Mouse (Mus musculus) liver, embryonic 16.5 days (tissue): ENCODE results near the gene Cldn10. TPM values are rescaled to one million over a fixed set of nuclear protein-coding genes. Genes with fewer than 3 reads are reported as not detected.
"Not testable (repeated sequence)": the region's sequence is repeated elsewhere in the genome, so short reads cannot be mapped to it uniquely, and the experiment has no call there.

Source experiments
- ATAC-seq: fragments of 200-750 bp; cut with Nextera tagmentation; 2 replicates; pipeline ENCODE4 v1.8.0; 2017; ENCODE audit warnings: low read depth, mild to moderate bottlenecking, moderate number of reproducible peaks, moderate library complexity
- H3K27ac ChIP-seq: fragments of 300-500 bp; sonication (generic); 2 replicates; pipeline ENCODE4 v1.5.1; 2014; ENCODE audit warnings: mild to moderate bottlenecking, low read length
- H3K27me3 ChIP-seq: fragments of 300-500 bp; sonication (generic); 2 replicates; pipeline ENCODE4 v1.6.1; 2014; ENCODE audit warnings: low read depth, low read length, mixed read lengths; ENCODE audit not compliant: control insufficient read depth, insufficient read depth
- H3K36me3 ChIP-seq: fragments of 300-500 bp; sonication (generic); 2 replicates; pipeline ENCODE4 v1.6.1; 2014; ENCODE audit warnings: mild to moderate bottlenecking; ENCODE audit not compliant: control insufficient read depth, insufficient read depth
- H3K4me1 ChIP-seq: fragments of 300-500 bp; sonication (generic); 2 replicates; pipeline ENCODE4 v1.6.1; 2014; ENCODE audit warnings: low read depth, low read length, mixed read lengths; ENCODE audit not compliant: control insufficient read depth
- H3K4me2 ChIP-seq: fragments of 300-500 bp; sonication (generic); 2 replicates; pipeline ENCODE4 v1.6.1; 2014; ENCODE audit warnings: low read depth, low read length, mixed read lengths
- H3K4me3 ChIP-seq: fragments of 300-500 bp; sonication (generic); 2 replicates; pipeline ENCODE4 v1.5.1; 2014; ENCODE audit warnings: low read depth, mild to moderate bottlenecking, low read length
- H3K9ac ChIP-seq: fragments of 300-500 bp; sonication (generic); 2 replicates; pipeline ENCODE4 v1.6.1; 2014; ENCODE audit warnings: low read depth, low read length
- H3K9me3 ChIP-seq: fragments of 300-500 bp; sonication (generic); replicated peaks from 2 replicates; pipeline ENCODE4 v1.6.1; 2016; ENCODE audit warnings: low read length; ENCODE audit not compliant: control insufficient read depth
- WGBS: fragments of 180-500 bp; shearing (Covaris S2); extraction: QIAGEN DNeasy Blood & Tissue Kit; methylation state at CpG from one replicate; pipeline ENCODE4 v1.1.7; 2014; ENCODE audit not compliant: insufficient replicate concordance; 5-methylcytosine and 5-hydroxymethylcytosine counted together
- polyA plus RNA-seq: library from polyadenylated mRNA; unstranded; fragments of >200 nt; fragmentation: Nextera tagmentation; extraction: Ambion mirVana; gene quantifications from 2 replicates; pipeline ENCODE4 v1.2.1, GENCODE M21; 2015

Gene Cldn10
- polyA plus RNA-seq, 1 experiment from 2014 or later, result 1.3 TPM

- H3K36me3 ChIP-seq, H3K27me3 ChIP-seq, H3K9me3 ChIP-seq, H3K27ac ChIP-seq, H3K9ac ChIP-seq, H3K4me3 ChIP-seq: not testable (repeated sequence)
- peak overlapping the region; percentile 17; the same call in 1 of the 2 replicates for H3K4me2 ChIP-seq
- peaks cover 26% of the 10 kb centered on the region for H3K4me1 ChIP-seq
- WGBS, result 63% methylated on average over 2 of the region's 2 CpGs
- peak; percentile 79 for ATAC-seq
Measured at GRCm38 (mm10) chr14:118808183-118808582, 20.5 kb downstream of the Cldn10 start.

- H3K27ac ChIP-seq, result no peak overlapping the region
- no peak overlapping the region for H3K9ac ChIP-seq
- H3K36me3 ChIP-seq, result no peaks in the 10 kb centered on the region
- ATAC-seq, result no peak
- no peak overlapping the region for H3K4me2 ChIP-seq
- peaks cover 26% of the 10 kb centered on the region for H3K4me1 ChIP-seq
- no peaks in the 10 kb centered on the region for H3K9me3 ChIP-seq
- H3K27me3 ChIP-seq, result no peaks in the 10 kb centered on the region; the same call in 1 of the 2 replicates
- 59% methylated on average over 4 of the region's 4 CpGs for WGBS
- no peak overlapping the region for H3K4me3 ChIP-seq
Measured at GRCm38 (mm10) chr14:118809686-118810085, 22.0 kb downstream of the Cldn10 start.

- H3K9me3 ChIP-seq, H3K9ac ChIP-seq, H3K27me3 ChIP-seq, H3K36me3 ChIP-seq, H3K27ac ChIP-seq: not testable (repeated sequence)
- Histone ChIP-seq H3K4me3 (peak overlapping the region; percentile 25), H3K4me2 (peak overlapping the region; percentile 17), H3K4me1 (peaks cover 26% of the 10 kb centered on the region)
- ATAC-seq, result peak; percentile 58
Measured at GRCm38 (mm10) chr14:118811256-118811655, 23.5 kb downstream of the Cldn10 start.

- 68% methylated on average over 7 of the region's 7 CpGs for WGBS
- Histone ChIP-seq H3K9ac (no peak overlapping the region), H3K36me3 (no peaks in the 10 kb centered on the region), H3K9me3 (peaks cover 2% of the 10 kb centered on the region; the same call in 1 of the 2 replicates), H3K4me3 (no peak overlapping the region), H3K4me1 (peaks cover 18% of the 10 kb centered on the region), H3K27me3 (peaks cover 2% of the 10 kb centered on the region; the same call in 1 of the 2 replicates), H3K4me2 (no peak overlapping the region), H3K27ac (no peak overlapping the region)
- no peak for ATAC-seq
Measured at GRCm38 (mm10) chr14:118813111-118813510, 25.4 kb downstream of the Cldn10 start.

- Histone ChIP-seq H3K36me3 (no peaks in the 10 kb centered on the region), H3K4me2 (peak overlapping the region; percentile 31; the same call in 1 of the 2 replicates), H3K9me3 (peaks cover 2% of the 10 kb centered on the region; the same call in 1 of the 2 replicates), H3K4me3 (peak overlapping the region; percentile 25), H3K27me3 (peaks cover 2% of the 10 kb centered on the region; the same call in 1 of the 2 replicates), H3K27ac (no peak overlapping the region), H3K9ac (no peak overlapping the region), H3K4me1 (peaks cover 7% of the 10 kb centered on the region)
- WGBS, result 10% methylated on average over 4 of the region's 4 CpGs
- ATAC-seq, result peak; percentile 27; the same call in 1 of the 2 replicates
Measured at GRCm38 (mm10) chr14:118816503-118816902, 28.8 kb downstream of the Cldn10 start.

GRCm38 (mm10) chr14:118820111-118820510 lies 32.4 kb downstream of the Cldn10 start:
- Histone ChIP-seq H3K27me3 (peaks cover 2% of the 10 kb centered on the region; the same call in 1 of the 2 replicates), H3K4me3 (no peak overlapping the region), H3K9ac (no peak overlapping the region), H3K36me3 (no peaks in the 10 kb centered on the region), H3K4me2 (no peak overlapping the region), H3K27ac (no peak overlapping the region), H3K4me1 (peaks cover 2% of the 10 kb centered on the region), H3K9me3 (peaks cover 2% of the 10 kb centered on the region; the same call in 1 of the 2 replicates)
- WGBS, result 5% methylated on average over 8 of the region's 8 CpGs
- no peak for ATAC-seq

GRCm38 (mm10) chr14:118822816-118823215 lies 35.1 kb downstream of the Cldn10 start:
- no peak for ATAC-seq
- Histone ChIP-seq H3K9me3 (no peaks in the 10 kb centered on the region; the same call in 1 of the 2 replicates), H3K27ac (no peak overlapping the region), H3K4me2 (no peak overlapping the region), H3K9ac (no peak overlapping the region), H3K4me1 (no peaks in the 10 kb centered on the region; the same call in 1 of the 2 replicates), H3K4me3 (no peak overlapping the region), H3K36me3 (no peaks in the 10 kb centered on the region), H3K27me3 (no peaks in the 10 kb centered on the region; the same call in 1 of the 2 replicates)
- 74% methylated on average over 4 of the region's 4 CpGs for WGBS

GRCm38 (mm10) chr14:118823313-118823712 lies 35.6 kb downstream of the Cldn10 start:
- Histone ChIP-seq H3K27me3 (no peaks in the 10 kb centered on the region; the same call in 1 of the 2 replicates), H3K9ac (no peak overlapping the region), H3K27ac (no peak overlapping the region), H3K4me3 (no peak overlapping the region), H3K9me3 (no peaks in the 10 kb centered on the region), H3K4me2 (no peak overlapping the region), H3K4me1 (no peaks in the 10 kb centered on the region; the same call in 1 of the 2 replicates), H3K36me3 (no peaks in the 10 kb centered on the region)
- WGBS, result 51% methylated on average over 6 of the region's 6 CpGs
- ATAC-seq, result no peak

GRCm38 (mm10) chr14:118826346-118826745 lies 38.6 kb downstream of the Cldn10 start:
- Histone ChIP-seq H3K27me3 (no peaks in the 10 kb centered on the region), H3K4me2 (no peak overlapping the region), H3K4me3 (no peak overlapping the region), H3K9me3 (no peaks in the 10 kb centered on the region), H3K4me1 (no peaks in the 10 kb centered on the region), H3K36me3 (no peaks in the 10 kb centered on the region), H3K27ac (no peak overlapping the region), H3K9ac (no peak overlapping the region)
- ATAC-seq, result no peak
- 48% methylated on average over 8 of the region's 8 CpGs for WGBS
